Mouse (Mus musculus): ENCODE measurements around the gene Fggy. TPM values are rescaled to one million over a fixed set of nuclear protein-coding genes. Genes with fewer than 3 reads are reported as not detected.

Fggy gene
- polyA plus RNA-seq, 1 experiment from 2014 or later, result 6.2 TPM

DNA sequence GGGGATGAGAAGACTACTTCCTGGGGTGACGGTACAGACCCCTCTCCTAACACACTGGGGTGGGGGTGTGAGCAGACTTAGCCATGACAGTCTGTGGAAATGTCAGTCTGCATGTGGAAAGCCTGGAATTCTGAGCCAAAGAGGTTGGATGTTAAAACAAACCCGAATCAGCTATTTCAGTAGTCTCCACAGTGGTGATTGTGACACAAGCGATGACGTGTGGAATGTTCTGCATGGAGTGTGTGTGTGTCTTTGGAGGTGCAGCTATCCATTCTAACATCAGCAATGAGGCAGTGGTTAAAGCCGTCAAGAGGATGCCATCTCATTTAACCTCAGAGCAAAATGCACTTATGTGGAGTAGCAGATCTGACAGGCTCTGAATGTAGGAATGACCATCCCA, 192.9 kb downstream of the Fggy start:
- no peak overlapping the region for H3K4me3 ChIP-seq
- H3K9me3 ChIP-seq (replicated peaks), result no peaks in the 10 kb centered on the region
- 94% methylated on average over 5 of the region's 5 CpGs for WGBS
- no peaks in the 10 kb centered on the region for H3K36me3 ChIP-seq
- 0 out of 2 replicates have a peak, but pooled peaks cover 4% of the 10 kb centered on the region for H3K4me1 ChIP-seq
- no peak for DNase-seq (ENCODE audit: low spot score)
- H3K27me3 ChIP-seq (ENCODE audit: low read depth, poor library complexity, severe bottlenecking), result no peaks in the 10 kb centered on the region
- H3K27ac ChIP-seq (replicated peaks), result no peak overlapping the region

DNA sequence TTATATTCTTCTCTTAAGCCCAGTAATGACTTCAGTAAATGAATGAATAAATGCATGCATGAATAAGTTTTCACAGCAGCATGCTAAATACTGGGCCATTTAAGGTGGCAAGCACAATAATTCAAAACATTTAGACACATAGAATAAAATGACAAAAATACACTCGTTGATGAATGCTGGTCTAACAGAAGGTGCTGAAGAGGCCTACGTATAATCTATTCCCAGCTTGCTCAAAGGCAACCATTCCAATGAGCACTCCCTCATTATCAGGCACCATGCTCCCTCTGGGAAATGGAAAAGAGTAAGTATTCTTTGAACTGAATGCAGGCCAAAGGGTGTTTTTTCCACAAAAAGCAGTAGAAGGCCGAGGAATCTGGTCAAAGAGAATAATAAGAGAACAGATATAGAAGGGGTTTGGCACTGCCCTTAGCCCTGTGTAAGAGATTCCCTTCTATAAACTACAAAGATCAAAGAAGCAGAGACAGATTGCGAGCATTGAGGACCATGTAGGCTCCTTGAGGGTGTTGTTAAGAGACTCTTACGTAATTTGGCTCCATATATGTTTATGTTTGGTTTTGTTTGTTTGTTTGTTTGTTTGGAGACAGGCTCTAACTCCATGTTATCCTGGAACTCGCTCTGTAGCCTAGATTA, 195.4 kb downstream of the Fggy start:
- Histone ChIP-seq H3K9me3 (replicated peaks) (no peaks in the 10 kb centered on the region), H3K4me3 (no peak overlapping the region), H3K27me3 (ENCODE audit: low read depth, poor library complexity, severe bottlenecking) (no peaks in the 10 kb centered on the region), H3K4me1 (0 out of 2 replicates have a peak, but pooled peaks cover 4% of the 10 kb centered on the region), H3K27ac (replicated peaks) (no peak overlapping the region), H3K36me3 (no peaks in the 10 kb centered on the region)
- DNase-seq (ENCODE audit: low spot score), result no peak
- 79% methylated on average over 6 of the region's 6 CpGs for WGBS

DNA sequence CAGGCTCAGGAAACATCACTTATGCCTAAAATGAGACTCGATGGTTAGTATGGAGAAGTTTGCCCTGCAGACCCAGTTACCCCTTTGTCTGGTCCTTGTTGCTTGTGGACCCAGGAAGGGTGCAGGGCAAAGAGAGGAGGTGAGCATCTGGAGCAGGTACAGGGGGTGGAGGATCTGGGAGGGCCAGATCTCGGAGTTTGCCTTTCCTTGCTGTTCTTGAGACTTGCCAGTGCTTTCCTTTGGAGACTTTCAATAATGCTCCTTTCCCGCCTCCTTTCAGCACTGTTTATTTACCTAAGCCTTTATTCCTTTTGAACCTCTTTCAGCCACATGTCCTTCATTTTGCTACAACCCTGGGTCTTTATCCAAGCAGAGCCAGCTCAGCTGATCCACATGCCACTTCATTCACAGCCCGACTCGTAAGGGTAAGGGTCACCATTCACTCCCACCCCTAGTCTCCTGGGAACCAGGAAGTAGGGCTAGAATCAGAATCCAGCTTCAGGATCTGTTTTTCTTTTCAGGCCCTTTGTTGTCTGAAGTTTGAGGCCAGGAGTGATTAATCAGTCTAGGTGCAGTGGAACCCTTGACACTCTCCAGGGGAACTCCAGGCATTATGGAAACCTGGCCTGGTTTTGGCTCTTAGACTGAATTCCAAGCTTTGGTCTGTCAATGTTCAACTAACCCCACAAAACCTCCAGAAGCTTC, 201.9 kb downstream of the Fggy start:
- DNase-seq (ENCODE audit: low spot score), result peak; percentile 29
- peaks cover 9% of the 10 kb centered on the region for H3K4me1 ChIP-seq
- no peaks in the 10 kb centered on the region for H3K27me3 ChIP-seq (ENCODE audit: low read depth, poor library complexity, severe bottlenecking)
- no peaks in the 10 kb centered on the region for H3K36me3 ChIP-seq
- no peak overlapping the region for H3K4me3 ChIP-seq
- no peak overlapping the region for H3K27ac ChIP-seq (replicated peaks)
- WGBS, result 44% methylated on average over 5 of the region's 5 CpGs
- H3K9me3 ChIP-seq (replicated peaks), result no peaks in the 10 kb centered on the region

DNA sequence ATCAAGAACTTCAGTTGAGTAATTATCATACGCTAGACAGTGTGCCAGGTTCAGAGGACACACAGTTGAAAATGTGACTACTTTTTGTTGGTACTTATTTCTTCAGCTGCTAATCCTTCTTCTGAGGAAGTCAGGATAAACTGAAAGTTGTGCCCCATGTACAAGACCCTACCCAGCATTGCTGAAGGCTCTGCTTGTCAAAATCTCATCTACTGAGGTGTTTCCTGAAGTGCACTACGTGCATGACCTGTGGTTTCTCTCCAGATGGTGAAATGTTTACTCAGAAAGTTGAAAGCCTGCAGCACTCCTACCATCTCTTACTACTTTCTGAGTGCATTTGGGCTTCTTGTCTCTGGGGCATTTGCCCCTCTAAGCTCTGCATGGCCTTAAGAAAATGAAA, 208.1 kb downstream of the Fggy start:
- no peak for DNase-seq (ENCODE audit: low spot score)
- 85% methylated on average over 2 of the region's 2 CpGs for WGBS
- Histone ChIP-seq H3K4me3 (no peak overlapping the region), H3K4me1 (peaks cover 5% of the 10 kb centered on the region; the same call in 1 of the 2 replicates), H3K36me3 (no peaks in the 10 kb centered on the region), H3K9me3 (replicated peaks) (no peaks in the 10 kb centered on the region), H3K27me3 (ENCODE audit: low read depth, poor library complexity, severe bottlenecking) (peaks cover 5% of the 10 kb centered on the region), H3K27ac (replicated peaks) (no peak overlapping the region)

DNA sequence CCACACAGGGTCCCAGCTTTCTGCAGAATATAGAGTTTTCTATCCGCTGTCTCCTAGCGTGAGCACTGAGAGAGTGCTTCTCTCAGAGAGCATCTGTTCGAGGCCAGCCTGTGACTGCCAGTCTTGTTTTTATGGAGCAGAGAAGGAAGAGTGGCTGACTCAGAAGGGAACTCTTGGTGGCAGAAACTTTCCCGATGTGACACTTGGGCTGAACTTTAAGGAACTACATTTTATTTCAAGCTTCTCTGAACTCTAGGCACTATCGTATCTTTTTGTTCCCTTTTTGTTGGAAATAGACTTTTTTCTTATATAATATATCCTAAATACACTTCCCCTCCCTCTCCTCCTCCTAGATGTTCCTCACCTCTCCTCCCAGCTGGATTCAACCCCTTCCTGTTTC, 213.2 kb downstream of the Fggy start:
- no peak overlapping the region for H3K4me3 ChIP-seq
- peaks cover 29% of the 10 kb centered on the region for H3K4me1 ChIP-seq
- H3K36me3 ChIP-seq, result no peaks in the 10 kb centered on the region
- peaks cover 5% of the 10 kb centered on the region for H3K27me3 ChIP-seq (ENCODE audit: low read depth, poor library complexity, severe bottlenecking)
- WGBS, result 80% methylated on average over 5 of the region's 5 CpGs
- H3K9me3 ChIP-seq (replicated peaks), result no peaks in the 10 kb centered on the region
- DNase-seq (ENCODE audit: low spot score), result no peak
- H3K27ac ChIP-seq (replicated peaks), result no peak overlapping the region

DNA sequence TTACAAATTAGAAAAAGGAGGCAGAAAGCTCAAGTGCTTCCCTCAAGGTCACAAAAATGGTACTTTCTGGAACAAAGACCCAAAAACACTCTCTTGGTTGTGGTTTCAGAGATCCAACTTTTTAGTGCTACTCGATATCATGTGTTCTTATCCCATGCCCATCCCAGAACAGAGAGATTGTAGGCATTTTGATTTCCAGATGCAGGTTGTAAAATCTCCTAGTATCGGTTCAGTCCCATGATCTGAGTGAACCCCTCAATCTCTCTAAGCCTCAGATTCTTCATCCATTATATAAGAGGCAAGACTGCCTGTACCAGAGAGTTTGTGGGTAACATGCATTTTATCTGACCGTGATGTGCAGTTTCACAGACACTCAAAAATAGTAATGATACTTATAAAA, 214.2 kb downstream of the Fggy start:
- 94% methylated on average over 3 of the region's 3 CpGs for WGBS
- no peak overlapping the region for H3K27ac ChIP-seq (replicated peaks)

DNA sequence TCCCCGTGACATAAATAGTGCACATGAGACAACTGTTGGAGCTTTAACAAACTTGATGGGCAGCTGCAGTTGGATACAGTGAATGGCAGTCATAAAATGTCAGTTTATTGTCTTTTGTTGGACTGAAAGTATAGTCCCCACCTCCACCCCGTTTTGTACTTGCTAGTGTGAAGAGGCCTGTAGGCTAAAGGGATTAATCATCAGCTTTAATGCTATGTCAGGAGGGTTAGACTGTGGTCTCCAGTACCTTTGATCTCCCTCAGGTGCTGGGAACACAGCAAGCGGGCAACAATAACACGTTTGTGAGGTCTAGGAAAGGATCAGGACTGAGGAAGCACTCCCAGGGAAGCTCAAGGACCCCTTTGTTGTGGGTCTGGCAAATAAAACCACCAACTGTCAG, 214.6 kb downstream of the Fggy start:
- peaks cover 5% of the 10 kb centered on the region; the same call in 1 of the 2 replicates for H3K27me3 ChIP-seq (ENCODE audit: low read depth, poor library complexity, severe bottlenecking)
- DNase-seq (ENCODE audit: low spot score), result peak; percentile 20
- no peak overlapping the region for H3K27ac ChIP-seq (replicated peaks)
- H3K4me1 ChIP-seq, result peaks cover 29% of the 10 kb centered on the region
- WGBS, result 39% methylated on average over 4 of the region's 4 CpGs
- no peak overlapping the region for H3K4me3 ChIP-seq
- H3K36me3 ChIP-seq, result no peaks in the 10 kb centered on the region
- no peaks in the 10 kb centered on the region for H3K9me3 ChIP-seq (replicated peaks)

More for the DNA sequence above, 214.2 kb downstream of the Fggy start:
- H3K4me3 ChIP-seq, result no peak overlapping the region
- H3K4me1 ChIP-seq, result peaks cover 29% of the 10 kb centered on the region
- no peaks in the 10 kb centered on the region for H3K9me3 ChIP-seq (replicated peaks)
- H3K27me3 ChIP-seq (ENCODE audit: low read depth, poor library complexity, severe bottlenecking), result peaks cover 5% of the 10 kb centered on the region; the same call in 1 of the 2 replicates
- H3K36me3 ChIP-seq, result no peaks in the 10 kb centered on the region
- no peak for DNase-seq (ENCODE audit: low spot score)

DNA sequence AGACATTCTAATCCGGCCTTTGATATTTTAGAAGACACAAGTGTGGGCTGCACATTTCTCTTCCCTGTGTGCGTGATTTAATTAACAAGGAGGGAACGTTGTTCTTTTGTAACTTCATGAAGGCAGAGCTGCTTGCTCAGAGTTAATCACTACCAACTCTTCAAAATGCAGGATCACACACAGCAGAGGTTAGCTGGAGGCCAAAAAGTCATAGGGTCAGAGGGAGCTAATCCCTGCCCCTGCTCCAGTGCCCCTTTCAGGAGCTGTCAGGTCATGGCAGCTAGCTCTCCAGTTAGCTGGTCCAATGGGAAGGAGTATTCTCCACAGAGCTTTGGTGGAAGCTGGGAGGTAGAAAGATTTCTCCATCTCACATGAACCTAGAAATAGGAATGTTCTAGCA, 215.4 kb downstream of the Fggy start:
- H3K4me1 ChIP-seq, result peaks cover 26% of the 10 kb centered on the region
- no peaks in the 10 kb centered on the region for H3K36me3 ChIP-seq
- H3K9me3 ChIP-seq (replicated peaks), result no peaks in the 10 kb centered on the region
- DNase-seq (ENCODE audit: low spot score), result peak; percentile 71
- peaks cover 5% of the 10 kb centered on the region; the same call in 1 of the 2 replicates for H3K27me3 ChIP-seq (ENCODE audit: low read depth, poor library complexity, severe bottlenecking)
- WGBS, result 13% methylated on average over 3 of the region's 3 CpGs
- no peak overlapping the region for H3K4me3 ChIP-seq
- no peak overlapping the region for H3K27ac ChIP-seq (replicated peaks)

DNA sequence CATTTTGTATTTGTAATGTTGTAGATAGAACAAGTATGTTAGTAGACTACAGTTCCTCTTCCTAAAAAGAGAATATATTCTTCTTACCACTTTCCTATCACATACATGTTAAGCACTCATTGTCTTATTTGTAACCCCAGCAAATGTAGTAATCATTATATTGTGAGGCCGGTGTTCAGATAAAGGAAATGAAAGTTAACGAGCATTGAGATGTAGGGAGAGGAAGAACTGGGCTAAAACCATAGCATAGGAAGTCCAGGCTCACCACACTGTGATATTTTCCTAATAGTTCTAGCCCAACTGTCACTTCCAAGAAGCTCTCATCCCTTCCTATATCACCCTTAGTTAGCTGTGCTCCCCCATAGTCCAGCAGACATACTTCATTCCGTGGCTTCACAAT, 218.3 kb downstream of the Fggy start:
- H3K9me3 ChIP-seq (replicated peaks), result no peaks in the 10 kb centered on the region
- H3K27ac ChIP-seq (replicated peaks), result no peak overlapping the region
- no peaks in the 10 kb centered on the region; the same call in 1 of the 2 replicates for H3K27me3 ChIP-seq (ENCODE audit: low read depth, poor library complexity, severe bottlenecking)
- 89% methylated on average over 3 of the region's 3 CpGs for WGBS
- H3K4me3 ChIP-seq, result no peak overlapping the region
- H3K4me1 ChIP-seq, result peaks cover 25% of the 10 kb centered on the region
- H3K36me3 ChIP-seq, result no peaks in the 10 kb centered on the region
- DNase-seq (ENCODE audit: low spot score), result no peak

DNA sequence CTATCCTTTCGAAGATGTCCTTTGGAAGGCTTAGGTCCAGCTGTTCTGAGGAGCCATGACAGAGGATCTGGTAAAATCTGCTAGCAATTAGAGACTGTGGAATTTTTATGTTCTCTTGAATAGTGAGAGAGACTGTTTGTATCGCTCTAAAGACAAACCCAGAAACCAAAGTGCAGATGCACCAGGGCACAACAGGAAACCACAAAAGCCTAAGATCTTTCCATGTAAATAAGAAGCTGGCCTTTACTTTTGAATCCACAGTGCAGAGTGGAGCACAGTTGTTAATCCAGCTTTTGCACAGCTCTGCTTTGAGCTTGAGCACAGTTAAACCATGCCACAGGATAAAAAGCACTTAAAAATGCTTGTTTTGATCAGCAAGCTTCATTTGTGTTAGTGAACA, 220.5 kb downstream of the Fggy start:
- Histone ChIP-seq H3K4me1 (peaks cover 11% of the 10 kb centered on the region), H3K27me3 (ENCODE audit: low read depth, poor library complexity, severe bottlenecking) (no peaks in the 10 kb centered on the region; the same call in 1 of the 2 replicates), H3K27ac (replicated peaks) (no peak overlapping the region), H3K36me3 (no peaks in the 10 kb centered on the region), H3K9me3 (replicated peaks) (no peaks in the 10 kb centered on the region), H3K4me3 (no peak overlapping the region)
- no peak for DNase-seq (ENCODE audit: low spot score)
- WGBS, result 68% methylated on average over 2 of the region's 2 CpGs

DNA sequence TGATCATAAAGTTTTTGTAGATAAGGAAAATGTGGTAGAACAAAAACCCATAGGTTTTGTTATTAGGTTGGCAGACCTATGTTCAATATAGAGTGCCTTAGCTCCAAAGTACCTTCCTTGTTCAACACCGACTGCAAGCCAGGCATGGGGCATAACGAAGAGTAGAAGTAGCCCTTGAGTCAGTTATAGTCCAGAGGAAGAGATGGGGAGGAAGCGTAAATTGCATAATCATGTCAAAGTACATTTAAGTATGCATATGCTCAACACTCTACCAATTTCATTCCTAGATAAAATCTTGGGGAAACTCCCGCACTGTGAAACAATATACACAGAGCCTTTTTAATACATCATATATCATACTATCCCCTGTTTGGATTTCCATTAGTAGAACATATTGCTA, 221.2 kb downstream of the Fggy start:
- DNase-seq (ENCODE audit: low spot score), result no peak
- Histone ChIP-seq H3K9me3 (replicated peaks) (no peaks in the 10 kb centered on the region), H3K4me1 (peaks cover 4% of the 10 kb centered on the region; the same call in 1 of the 2 replicates), H3K36me3 (no peaks in the 10 kb centered on the region), H3K4me3 (no peak overlapping the region), H3K27ac (replicated peaks) (no peak overlapping the region), H3K27me3 (ENCODE audit: low read depth, poor library complexity, severe bottlenecking) (no peaks in the 10 kb centered on the region)
- 97% methylated on average over 4 of the region's 4 CpGs for WGBS

DNA sequence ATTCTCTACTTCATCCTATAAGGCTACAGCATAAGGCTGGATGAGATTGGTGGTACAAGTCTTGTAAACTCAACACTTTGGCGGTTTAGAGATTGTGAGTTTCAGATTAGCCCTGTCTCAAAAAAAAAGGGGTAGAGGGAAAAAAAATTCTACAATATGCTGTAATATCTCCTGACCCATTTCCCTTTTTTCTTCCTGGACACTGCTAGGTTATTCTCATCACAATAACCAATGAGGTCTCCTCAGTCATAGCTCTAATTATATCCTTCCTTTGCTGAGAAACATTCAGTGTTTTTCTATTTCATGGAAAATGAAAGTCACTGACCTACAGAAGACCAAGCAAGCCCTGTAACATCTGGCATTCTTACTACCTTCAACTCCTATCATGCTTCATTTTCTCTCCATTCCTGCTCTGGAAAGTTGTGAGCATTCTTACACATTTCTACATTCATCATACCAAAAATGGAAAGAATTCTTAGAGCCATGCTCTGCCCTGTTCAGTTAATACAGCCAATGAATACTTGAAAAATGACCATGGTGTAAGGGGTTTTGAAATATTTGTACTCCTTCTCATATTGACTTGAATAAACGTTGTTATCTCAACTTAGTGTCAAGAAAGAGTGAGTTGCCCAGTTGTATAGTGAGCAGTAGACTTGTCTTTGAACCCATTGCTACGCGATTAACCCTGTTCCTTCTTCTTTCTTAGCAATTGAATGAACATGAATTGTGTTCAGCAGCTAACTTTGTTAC, 227.0 kb downstream of the Fggy start:
- Histone ChIP-seq H3K36me3 (no peaks in the 10 kb centered on the region), H3K4me1 (peaks cover 10% of the 10 kb centered on the region), H3K27me3 (ENCODE audit: low read depth, poor library complexity, severe bottlenecking) (no peaks in the 10 kb centered on the region), H3K4me3 (no peak overlapping the region), H3K9me3 (replicated peaks) (no peaks in the 10 kb centered on the region), H3K27ac (replicated peaks) (no peak overlapping the region)
- WGBS, result 88% methylated on average over 4 of the region's 4 CpGs
- DNase-seq (ENCODE audit: low spot score), result no peak

DNA sequence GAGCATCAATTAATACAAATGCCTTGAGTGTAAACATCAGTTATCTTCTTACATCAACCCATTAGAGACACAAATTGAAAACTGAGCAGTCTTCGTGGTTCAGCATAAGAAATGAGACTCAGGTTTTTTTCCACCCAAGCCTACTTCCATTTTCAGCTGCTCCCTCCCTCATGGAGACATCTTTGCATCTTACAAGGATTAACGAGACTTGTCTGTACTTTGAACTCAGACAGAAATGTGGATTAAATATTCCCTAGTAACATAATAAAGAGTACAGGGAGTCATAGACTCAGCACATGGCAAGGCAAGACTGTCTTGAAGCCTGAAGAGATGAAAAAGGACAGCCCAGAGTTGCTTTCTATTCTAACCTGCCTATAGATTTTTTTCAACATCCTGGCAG, 230.3 kb downstream of the Fggy start:
- no peak overlapping the region for H3K4me3 ChIP-seq
- no peaks in the 10 kb centered on the region for H3K36me3 ChIP-seq
- WGBS, result 61% methylated on average over 2 of the region's 2 CpGs
- DNase-seq (ENCODE audit: low spot score), result no peak
- no peaks in the 10 kb centered on the region for H3K9me3 ChIP-seq (replicated peaks)
- H3K27ac ChIP-seq (replicated peaks), result no peak overlapping the region
- H3K27me3 ChIP-seq (ENCODE audit: low read depth, poor library complexity, severe bottlenecking), result no peaks in the 10 kb centered on the region
- H3K4me1 ChIP-seq, result peaks cover 11% of the 10 kb centered on the region
